Mouse (Mus musculus): ENCODE measurements around the gene Cdk5r1. TPM values are rescaled to one million over a fixed set of nuclear protein-coding genes. Genes with fewer than 3 reads are reported as not detected.

Cdk5r1 gene
- total RNA-seq, 1 experiment from 2014 or later = 4.3 TPM

DNA sequence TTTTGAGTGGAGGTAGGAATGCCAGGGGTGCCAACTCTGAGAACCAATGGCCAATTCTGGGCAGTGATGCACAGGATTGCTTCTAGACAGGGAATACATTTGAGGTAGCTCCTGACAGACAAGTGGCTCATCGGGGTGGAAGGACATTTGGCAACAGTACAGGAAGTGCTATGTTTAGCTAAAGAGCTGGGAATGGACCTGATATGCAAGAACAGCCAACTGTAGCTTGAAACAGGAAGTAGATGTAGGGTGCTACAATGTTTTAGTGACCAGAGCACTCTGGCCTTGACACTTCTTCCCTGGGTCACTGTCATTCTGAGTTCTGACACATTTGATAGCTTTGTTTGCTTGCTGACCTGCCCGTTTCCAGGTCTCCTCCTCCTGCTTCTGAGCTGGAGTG, 46.0 kb downstream of the Cdk5r1 start:
- no peak for ATAC-seq (ENCODE audit: extremely low read depth, insufficient number of reproducible peaks, low FRiP score, poor library complexity, severe bottlenecking)

- no peak for ATAC-seq (ENCODE audit: extremely low read depth, insufficient number of reproducible peaks, low FRiP score, poor library complexity, severe bottlenecking)
These were observed 46.6 kb downstream of the Cdk5r1 start for GRCm38 (mm10) chr11:80523410-80523809.

- ATAC-seq (ENCODE audit: extremely low read depth, insufficient number of reproducible peaks, low FRiP score, poor library complexity, severe bottlenecking) = no peak
These were observed 47.4 kb downstream of the Cdk5r1 start for GRCm38 (mm10) chr11:80524213-80524612.

DNA sequence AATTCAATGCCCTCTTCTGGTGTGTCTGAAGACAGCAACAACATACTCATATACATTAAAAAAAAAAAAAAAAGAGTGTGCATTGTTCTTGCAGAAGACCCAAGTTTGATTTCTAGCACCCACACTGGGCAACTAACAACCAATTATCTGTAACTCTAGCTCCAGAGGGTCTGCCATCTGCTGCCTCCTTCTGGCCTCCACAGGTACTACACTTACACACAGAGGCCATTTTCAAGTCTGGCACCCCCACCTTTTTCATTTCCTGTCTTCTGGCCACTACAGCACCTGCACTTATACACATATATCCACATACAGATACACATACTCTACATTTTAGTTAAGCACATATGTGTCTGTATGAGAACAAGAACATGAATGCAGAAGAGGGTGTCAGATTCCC, 50.9 kb downstream of the Cdk5r1 start:
- ATAC-seq (ENCODE audit: extremely low read depth, insufficient number of reproducible peaks, low FRiP score, poor library complexity, severe bottlenecking) = 0 out of 2 replicates have a peak, but pooled peaks have one; percentile 23

DNA sequence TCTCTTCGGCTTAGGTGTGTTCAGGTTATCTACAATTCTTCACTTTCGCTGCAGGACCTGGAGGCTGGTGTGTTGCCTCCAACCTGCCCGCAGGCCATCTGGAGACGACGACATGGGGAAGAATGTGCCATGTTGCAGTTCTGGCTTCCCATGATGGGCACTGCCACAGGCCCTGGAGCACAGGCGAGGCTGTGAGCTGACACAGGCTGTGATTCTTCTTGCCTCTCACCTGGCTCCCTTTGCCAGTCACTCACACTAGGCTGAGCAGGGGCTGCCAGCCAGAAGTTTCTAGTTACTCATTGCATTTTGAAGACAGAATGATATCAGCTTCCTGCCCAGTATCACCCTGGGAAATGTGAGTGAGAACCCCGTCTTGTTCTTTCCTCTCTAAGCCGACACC, 52.3 kb downstream of the Cdk5r1 start:
- no peak for ATAC-seq (ENCODE audit: extremely low read depth, insufficient number of reproducible peaks, low FRiP score, poor library complexity, severe bottlenecking)

Other genes starting within 250 kb of the Cdk5r1 start
- gene Rhbdl3, start 176.1 kb upstream of the Cdk5r1 start, total RNA-seq (2017) = 0.25 TPM in 1 of 2 replicates, not detected in the other
- gene 5730455P16Rik, start 99.0 kb upstream of the Cdk5r1 start, total RNA-seq (2017) = 7.5 and 9.7 TPM in 2 replicates
- 257 and 303 TPM in 2 replicates for gene Zfp207, start 93.7 kb upstream of the Cdk5r1 start, total RNA-seq (2017)
- gene Psmd11, start 48.4 kb upstream of the Cdk5r1 start, total RNA-seq (2017) = 41.6 and 44.7 TPM in 2 replicates

Measured in neutrophil, adult 5-6 weeks (primary cell).